Mouse (Mus musculus) cerebellum, postnatal 4 days (tissue): ENCODE measurements around the gene Atr.
"Not testable (repeated sequence)": the region's sequence is repeated elsewhere in the genome, so short reads cannot be mapped to it uniquely, and the experiment has no call there.

Experiments used
- DNase-seq, 2 experiments: peaks; one replicate each; pipeline ENCODE4 v3.0.0; 2022; ENCODE audit warnings: low spot score in 2 of 2, mixed read lengths in 1 of 2

Gene Atr

GRCm38 (mm10) chr9:95932855-95933254 is 75.5 kb downstream of the Atr start:
- no peak for DNase-seq

GRCm38 (mm10) chr9:95953658-95954057 is 96.3 kb downstream of the Atr start:
- DNase-seq = no peak

GRCm38 (mm10) chr9:95954226-95954584 is 96.8 kb downstream of the Atr start:
- DNase-seq = peak in 1 of 2 experiments; percentile 19

GRCm38 (mm10) chr9:95954585-95955461 is 97.4 kb downstream of the Atr start, which contains the start of gene Xrn1:
Gene Xrn1, plus strand, starts transcription at chr9:95954760.
- DNase-seq = peak; percentile 70 to 85

GRCm38 (mm10) chr9:95957611-95958010 is 100.2 kb downstream of the Atr start:
- DNase-seq = no peak

GRCm38 (mm10) chr9:95958041-95958730 is 100.8 kb downstream of the Atr start:
- no peak for DNase-seq

GRCm38 (mm10) chr9:95958731-95959105 is 101.3 kb downstream of the Atr start:
- DNase-seq = not testable (repeated sequence)

GRCm38 (mm10) chr9:95959246-95959645 is 101.8 kb downstream of the Atr start:
- no peak for DNase-seq

- no peak for DNase-seq
Measured at GRCm38 (mm10) chr9:95959732-95960428, 102.5 kb downstream of the Atr start.

- DNase-seq = no peak
Measured at GRCm38 (mm10) chr9:95961058-95961457, 103.7 kb downstream of the Atr start.

GRCm38 (mm10) chr9:95964037-95964436 is 106.6 kb downstream of the Atr start:
- no peak for DNase-seq

GRCm38 (mm10) chr9:95978279-95978678 is 120.9 kb downstream of the Atr start:
- DNase-seq = no peak

- no peak for DNase-seq
Measured at GRCm38 (mm10) chr9:95979896-95980295, 122.5 kb downstream of the Atr start.

GRCm38 (mm10) chr9:95992255-95992654 is 134.9 kb downstream of the Atr start:
- no peak for DNase-seq
